Mouse (Mus musculus) gastrocnemius, adult 2 months (tissue): ENCODE measurements around the gene Slit3. TPM values are rescaled to one million over a fixed set of nuclear protein-coding genes. Genes with fewer than 3 reads are reported as not detected.

Source experiments
- DNase-seq: peaks from one replicate; pipeline ENCODE4 v3.0.0; 2022
- H3K27ac ChIP-seq: fragments of 200-600 bp; 2 replicates; pipeline ENCODE4 v1.8.1; 2022; ENCODE audit warnings: mild to moderate bottlenecking
- H3K4me3 ChIP-seq: fragments of 200-600 bp; 2 replicates; pipeline ENCODE4 v1.8.1; 2022; ENCODE audit warnings: mild to moderate bottlenecking, moderate library complexity
- CTCF ChIP-seq: fragments of 200-600 bp; IDR thresholded peaks from 2 replicates; pipeline ENCODE4 v1.8.1; 2022; ENCODE audit warnings: antibody characterized with exemption, mild to moderate bottlenecking, moderate library complexity
- intact Hi-C: fragments of 180-260 bp; cut with DNase I; formaldehyde crosslinking; loops from one replicate; pipeline ENCODE4 v1.15.1; 2025
- total RNA-seq, 2 experiments: library from RNA; stranded (reverse); gene quantifications; 2 replicates each; pipeline ENCODE4 v1.2.3; 2021

Slit3 gene
- total RNA-seq, 2 experiments from 2014 or later = 9.2 to 10.9 TPM

DNA sequence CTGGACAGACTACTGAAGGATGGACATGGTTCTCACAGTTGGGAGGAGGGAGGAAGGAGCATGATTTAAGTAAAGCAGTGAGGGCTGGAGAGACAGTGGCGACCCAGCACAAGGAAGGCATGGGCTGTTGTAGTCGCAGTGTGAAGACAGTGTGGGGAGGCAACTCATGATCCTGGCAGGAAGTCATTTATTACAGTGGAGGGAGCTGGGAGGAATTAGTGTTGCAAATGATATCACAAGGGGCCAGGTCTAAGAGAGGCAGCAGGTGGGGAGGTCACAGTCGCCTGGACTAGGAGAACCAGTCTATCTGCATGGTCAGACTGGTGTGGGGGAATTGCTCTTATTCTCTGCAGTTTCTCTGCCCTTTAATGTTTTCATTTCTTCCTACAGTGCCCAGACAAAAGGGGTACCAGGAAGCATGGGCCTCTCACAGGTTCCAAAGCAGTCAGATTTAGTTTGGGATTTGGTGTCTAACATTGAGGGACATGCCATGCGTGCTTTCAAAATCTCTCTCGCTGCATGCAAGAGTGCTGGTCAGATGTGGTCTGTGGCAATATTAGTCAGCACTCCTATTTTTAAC, 194.5 kb downstream of the Slit3 start:
- Histone ChIP-seq H3K27ac (no peak overlapping the region), H3K4me3 (no peak overlapping the region)
- DNase-seq = no peak
- intact Hi-C loops = no loop called here
- no peak for TF ChIP-seq CTCF

DNA sequence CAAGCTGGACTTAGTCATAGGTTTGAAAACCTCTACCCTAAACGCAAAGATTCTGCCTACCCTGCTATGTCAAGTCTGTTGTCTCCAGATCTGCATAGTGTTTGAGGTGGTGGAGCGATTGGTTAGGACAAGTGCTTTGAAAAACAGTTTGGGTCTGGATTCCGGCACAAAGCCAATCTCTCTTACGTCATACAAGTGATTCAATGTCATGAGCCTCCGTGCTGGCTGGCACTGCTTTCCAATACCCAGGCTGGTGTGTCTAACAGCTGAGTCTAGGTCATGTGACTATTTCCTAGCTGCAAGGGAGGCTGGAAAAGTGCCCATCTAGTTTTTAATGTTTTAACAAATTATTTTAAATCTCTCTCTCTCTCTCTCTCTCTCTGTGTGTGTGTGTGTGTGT, 196.2 kb downstream of the Slit3 start:
- DNase-seq = no peak
- no peak for TF ChIP-seq CTCF
- Histone ChIP-seq H3K4me3 (no peak overlapping the region), H3K27ac (no peak overlapping the region)
- intact Hi-C loops = no loop called here

DNA sequence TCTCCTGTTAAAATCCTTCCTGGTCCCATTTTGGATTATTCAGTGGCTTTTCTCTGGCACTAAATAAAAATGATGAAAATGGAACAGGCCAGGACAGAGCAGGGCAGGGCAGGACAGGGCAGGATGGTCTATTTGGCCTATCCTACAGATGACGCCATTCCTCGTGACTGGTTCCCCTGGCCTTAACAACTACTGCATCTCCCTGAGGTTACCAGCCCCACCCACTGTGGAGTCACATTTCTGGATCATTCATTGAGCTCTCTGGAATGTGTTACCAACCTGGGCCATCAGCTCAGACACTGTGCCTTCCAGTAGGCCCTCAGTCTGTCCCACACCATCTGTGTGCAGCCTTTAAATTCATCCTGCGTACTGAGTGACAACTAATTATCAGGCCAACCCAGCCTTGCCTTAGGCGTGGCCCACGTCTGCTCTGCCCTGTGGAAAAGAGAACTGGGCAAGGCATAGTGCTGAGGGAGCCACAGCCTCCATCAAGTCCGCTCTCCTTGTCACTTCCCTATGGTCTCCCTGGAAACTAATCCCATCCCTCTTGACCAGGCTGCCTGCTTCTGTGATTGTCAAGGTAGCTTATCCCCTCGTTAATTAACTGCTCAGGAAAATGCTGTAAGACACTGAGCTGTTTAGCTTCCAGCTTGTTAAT, 196.9 kb downstream of the Slit3 start:
- intact Hi-C loops = no loop called here
- Histone ChIP-seq H3K4me3 (no peak overlapping the region), H3K27ac (peak overlapping the region; percentile 28; the same call in 1 of the 2 replicates)
- DNase-seq = no peak
- no peak for TF ChIP-seq CTCF

DNA sequence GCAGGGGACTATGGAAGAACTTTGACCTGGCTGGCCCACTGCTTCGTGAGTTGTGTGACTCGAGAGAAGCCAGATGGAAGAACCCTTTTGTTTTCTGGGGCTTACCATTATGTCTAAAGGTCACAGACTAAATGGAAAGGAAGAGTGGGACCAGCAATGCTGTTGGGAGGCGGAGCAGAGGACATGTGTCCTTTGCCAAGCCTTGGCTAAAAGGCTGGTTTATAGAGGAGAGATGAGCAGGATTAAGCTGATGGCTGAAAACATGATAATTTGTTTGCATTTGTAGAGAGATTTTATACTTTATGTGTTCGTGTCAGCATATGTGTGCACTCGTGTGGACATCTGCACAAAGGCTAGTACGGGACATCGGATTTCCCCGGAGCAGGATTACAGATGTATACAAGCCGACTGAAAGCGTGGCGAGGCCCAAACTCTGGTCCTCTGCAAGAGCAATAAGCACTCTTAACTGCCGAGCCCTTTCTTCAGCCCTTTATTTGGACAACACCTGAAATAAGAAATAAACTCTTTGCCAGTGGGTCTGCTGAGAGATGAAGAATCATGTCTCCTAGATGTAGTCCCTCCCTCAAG, 197.5 kb downstream of the Slit3 start:
- Histone ChIP-seq H3K27ac (peak overlapping the region; percentile 28; the same call in 1 of the 2 replicates), H3K4me3 (no peak overlapping the region)
- TF ChIP-seq CTCF = no peak
- no peak for DNase-seq
- intact Hi-C loops = no loop called here

DNA sequence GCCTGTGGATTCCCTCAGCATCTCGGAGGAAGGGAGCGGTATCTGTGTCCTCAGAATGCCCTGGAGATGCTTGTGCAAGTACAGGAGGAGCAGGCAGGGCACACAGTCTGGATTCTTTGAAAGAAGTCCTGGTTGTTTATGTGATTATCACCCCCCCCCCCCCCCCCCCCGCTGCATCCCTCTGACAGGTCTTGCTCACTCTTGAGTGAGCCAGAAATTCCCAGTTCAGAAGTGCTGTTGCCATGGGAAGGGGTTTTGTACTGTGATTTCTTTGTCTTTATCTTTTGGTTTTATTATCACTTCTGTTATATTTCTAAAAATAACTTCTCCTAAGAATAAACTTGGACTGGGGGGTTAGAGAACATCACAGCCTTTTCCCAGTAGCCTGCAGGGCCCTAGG, 199.5 kb downstream of the Slit3 start:
- intact Hi-C loops = no loop called here
- no peak for TF ChIP-seq CTCF
- DNase-seq = no peak
- no peak overlapping the region for H3K27ac ChIP-seq
- no peak overlapping the region for H3K4me3 ChIP-seq

DNA sequence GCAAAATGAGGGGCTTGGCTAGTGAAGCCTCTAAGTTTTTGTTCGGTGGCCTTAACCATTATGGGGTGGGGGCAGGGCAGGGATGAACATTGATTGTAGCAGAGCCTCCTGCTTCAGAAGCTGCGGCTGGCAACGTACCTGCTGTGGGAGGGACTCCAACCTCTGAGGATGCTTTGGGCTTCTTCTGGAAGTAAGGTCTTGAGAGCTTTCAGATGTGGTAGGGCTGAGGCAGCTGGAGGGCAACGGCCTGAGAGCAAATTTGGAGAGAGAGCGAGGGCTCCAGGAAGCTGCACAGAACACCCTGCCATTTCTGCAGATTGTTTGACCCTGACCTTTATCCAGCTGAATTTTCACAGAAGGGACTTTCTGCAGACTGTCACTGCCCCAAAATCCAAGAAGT, 203.4 kb downstream of the Slit3 start:
- intact Hi-C loops = no loop called here

DNA sequence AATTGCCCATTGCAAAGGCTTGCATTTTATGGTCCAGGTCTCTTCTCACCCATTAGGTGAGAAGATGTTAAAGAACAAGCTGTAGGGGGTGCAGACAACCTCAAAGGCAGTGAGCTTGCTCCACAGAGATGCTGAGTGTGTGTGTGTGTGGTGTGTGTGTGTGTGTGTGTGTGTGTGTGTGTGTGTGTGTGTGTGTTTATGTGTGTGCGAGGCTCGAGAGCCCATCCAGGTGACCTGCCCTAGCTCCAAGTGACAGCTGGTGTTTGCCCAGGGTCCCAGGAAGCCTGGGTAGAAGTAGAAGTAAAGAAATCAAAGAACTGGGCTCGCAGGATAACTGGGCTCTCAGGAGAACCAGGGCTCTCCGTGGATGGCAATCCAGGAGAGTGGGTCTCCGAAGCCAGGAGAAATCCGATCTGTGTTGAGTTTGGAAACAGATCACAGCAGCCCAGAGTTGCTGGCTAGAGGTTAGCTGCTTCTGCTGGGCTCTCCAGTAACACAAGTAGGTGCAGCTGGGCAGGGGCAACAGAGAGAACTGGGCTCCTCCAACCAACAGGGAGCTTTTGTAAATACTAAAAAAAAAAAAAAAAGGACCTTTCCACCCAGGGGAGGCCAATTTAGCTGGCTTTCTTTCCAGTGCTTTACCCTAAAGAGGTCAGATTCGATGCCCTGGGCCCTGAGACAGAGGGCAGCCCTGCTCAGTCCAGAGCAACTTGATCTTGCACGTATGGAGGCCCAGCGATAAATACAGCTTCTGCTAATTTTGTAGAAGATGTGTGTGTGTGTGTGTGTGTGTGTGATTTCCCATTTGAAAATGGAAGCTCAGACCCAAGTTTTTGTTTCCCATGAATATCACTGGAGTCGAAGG, 204.3 kb downstream of the Slit3 start:
- no peak overlapping the region for H3K27ac ChIP-seq
- no peak for DNase-seq
- intact Hi-C loops = no loop called here
- no peak overlapping the region for H3K4me3 ChIP-seq
- no peak for TF ChIP-seq CTCF

More for the DNA sequence above, 203.4 kb downstream of the Slit3 start:
- Histone ChIP-seq H3K4me3 (no peak overlapping the region), H3K27ac (no peak overlapping the region)
- no peak for TF ChIP-seq CTCF
- DNase-seq = no peak

DNA sequence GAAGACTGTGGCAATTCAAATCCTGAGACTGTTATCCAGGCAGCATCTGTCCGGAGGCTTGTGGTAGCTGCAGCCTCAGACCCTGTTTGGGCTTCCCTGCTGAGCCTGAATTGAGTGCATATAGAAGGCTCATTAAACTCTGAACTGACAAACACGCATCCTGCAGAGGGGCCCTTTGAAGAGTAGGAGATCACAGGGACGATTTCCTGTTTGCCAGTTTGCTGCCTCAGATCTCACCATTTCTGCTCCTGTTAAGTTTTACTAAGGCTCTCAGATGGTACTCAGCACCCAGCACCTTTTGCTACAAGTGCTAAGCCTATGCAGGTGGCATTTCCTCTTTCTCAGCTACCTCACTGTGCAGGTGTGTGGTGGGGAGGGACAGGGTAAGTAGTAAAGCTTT, 205.3 kb downstream of the Slit3 start:
- TF ChIP-seq CTCF = no peak
- Histone ChIP-seq H3K27ac (no peak overlapping the region), H3K4me3 (no peak overlapping the region)
- DNase-seq = no peak
- intact Hi-C loops = no loop called here

DNA sequence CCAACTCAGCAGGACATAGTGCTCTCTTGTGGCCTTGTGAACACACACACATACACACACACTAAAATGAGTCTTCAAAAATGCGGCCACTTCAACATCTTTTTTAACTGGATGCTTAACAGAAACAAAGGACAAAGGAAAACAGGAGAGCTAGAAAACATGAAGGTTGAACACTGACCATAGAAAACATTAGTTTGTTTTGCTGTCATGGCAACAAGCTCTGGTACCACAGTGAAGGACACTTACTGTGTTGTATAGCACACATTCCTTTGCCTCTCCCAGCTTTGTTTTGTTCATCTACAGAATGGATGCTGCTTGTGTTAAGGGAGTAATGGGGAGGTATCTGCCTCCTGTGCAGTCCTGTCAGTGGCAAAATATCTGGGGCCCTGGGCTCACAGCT, 206.9 kb downstream of the Slit3 start:
- intact Hi-C loops = no loop called here

DNA sequence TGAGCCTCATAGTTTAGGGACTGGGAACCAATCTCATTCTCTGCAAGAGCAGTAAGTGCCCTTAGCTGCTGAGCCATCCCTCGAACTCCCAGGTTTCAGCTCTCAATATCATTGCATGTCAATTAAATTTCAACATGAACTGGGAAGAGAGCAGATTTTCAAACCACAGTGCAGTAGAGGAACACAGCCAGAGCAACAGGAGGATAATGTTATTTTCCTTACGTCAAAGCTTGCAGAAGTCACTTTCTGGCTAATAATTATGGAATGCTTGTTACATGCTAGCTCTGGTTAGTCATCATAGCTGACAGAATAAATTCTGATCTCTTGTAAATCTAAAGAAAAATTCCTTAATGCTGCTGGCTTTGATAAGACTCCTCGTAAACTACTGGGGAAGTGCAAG, 210.5 kb downstream of the Slit3 start:
- Histone ChIP-seq H3K27ac (no peak overlapping the region), H3K4me3 (no peak overlapping the region)
- intact Hi-C loops = no loop called here
- TF ChIP-seq CTCF = no peak
- DNase-seq = no peak

More for the DNA sequence above, 206.9 kb downstream of the Slit3 start:
- no peak for DNase-seq
- Histone ChIP-seq H3K4me3 (no peak overlapping the region), H3K27ac (no peak overlapping the region)
- no peak for TF ChIP-seq CTCF

DNA sequence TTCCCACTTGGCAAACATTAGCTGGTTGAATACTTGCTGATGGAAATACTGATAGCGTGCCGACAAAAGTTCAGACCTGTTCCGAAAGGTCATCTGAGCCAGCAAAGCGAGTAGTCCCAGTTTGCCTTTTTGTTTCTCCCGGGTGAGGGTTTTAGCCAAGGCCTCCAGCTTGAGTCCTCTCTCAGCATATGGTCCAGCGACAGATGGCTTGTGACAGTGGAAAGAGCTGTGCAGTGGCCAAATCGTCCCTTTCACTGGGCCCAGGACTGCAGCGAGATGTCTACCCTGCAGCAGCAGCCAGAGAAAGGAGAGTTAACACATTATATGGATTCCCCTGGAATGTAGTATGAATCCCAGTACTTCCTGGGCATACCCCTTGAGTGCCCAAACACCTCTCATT, 215.5 kb downstream of the Slit3 start:
- TF ChIP-seq CTCF = no peak

DNA sequence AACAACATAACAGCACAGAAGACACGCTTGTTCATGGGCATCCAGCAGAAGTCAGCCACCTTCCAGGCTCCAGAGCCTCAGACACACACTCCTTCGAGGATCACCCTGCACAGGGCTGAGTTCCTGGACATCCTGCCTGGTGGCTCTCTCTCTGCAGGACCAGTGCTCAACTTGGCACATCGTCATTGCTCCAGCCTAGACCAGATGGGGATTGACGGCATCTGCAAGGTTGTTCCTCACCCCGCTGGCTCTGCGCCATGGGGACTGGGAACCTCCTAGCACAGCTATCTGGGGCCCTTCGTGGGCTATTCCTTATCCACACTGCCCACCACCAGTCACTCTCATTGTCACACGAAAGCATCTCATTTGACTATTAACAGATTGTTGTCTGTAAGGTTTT, 216.5 kb downstream of the Slit3 start:
- DNase-seq = peak; percentile 52
- no peak for TF ChIP-seq CTCF
- Histone ChIP-seq H3K4me3 (no peak overlapping the region), H3K27ac (no peak overlapping the region)
- intact Hi-C loops = no loop called here

More for the DNA sequence above, 215.5 kb downstream of the Slit3 start:
- no peak for DNase-seq
- Histone ChIP-seq H3K27ac (no peak overlapping the region), H3K4me3 (no peak overlapping the region)
- intact Hi-C loops = no loop called here
